Mouse (Mus musculus) brain, embryonic 14.5 days (tissue): ENCODE data around the gene Susd6. TPM values are rescaled to one million over a fixed set of nuclear protein-coding genes. Genes with fewer than 3 reads are reported as not detected.

ENCODE experiments used
- DNase-seq: peaks from one replicate; pipeline ENCODE4 v3.0.0-alpha.2; 2011; ENCODE audit warnings: low read depth
- CTCF ChIP-seq: fragments of 200-500 bp; IDR thresholded peaks from 2 replicates; pipeline ENCODE4 v1.5.1; 2012; ENCODE audit warnings: inconsistent platforms, mild to moderate bottlenecking, moderate library complexity, borderline replicate concordance; ENCODE audit not compliant: insufficient read depth, insufficient read length; ENCODE audit errors: extremely low read depth
- POLR2A ChIP-seq: fragments of 200-500 bp; IDR thresholded peaks from 2 replicates; pipeline ENCODE4 v1.6.1; 2012; ENCODE audit warnings: mild to moderate bottlenecking, inconsistent platforms, borderline replicate concordance; ENCODE audit not compliant: poor library complexity, insufficient read depth, insufficient read length, severe bottlenecking; ENCODE audit errors: extremely low read depth
- polyA plus RNA-seq: library from polyadenylated mRNA; depleted of rRNA; stranded (reverse); fragments of >200 nt; gene quantifications from 2 replicates; pipeline ENCODE4 v1.2.3, GENCODE M21; 2012

Susd6 gene
- polyA plus RNA-seq, 1 experiment = 21.7 TPM

DNA sequence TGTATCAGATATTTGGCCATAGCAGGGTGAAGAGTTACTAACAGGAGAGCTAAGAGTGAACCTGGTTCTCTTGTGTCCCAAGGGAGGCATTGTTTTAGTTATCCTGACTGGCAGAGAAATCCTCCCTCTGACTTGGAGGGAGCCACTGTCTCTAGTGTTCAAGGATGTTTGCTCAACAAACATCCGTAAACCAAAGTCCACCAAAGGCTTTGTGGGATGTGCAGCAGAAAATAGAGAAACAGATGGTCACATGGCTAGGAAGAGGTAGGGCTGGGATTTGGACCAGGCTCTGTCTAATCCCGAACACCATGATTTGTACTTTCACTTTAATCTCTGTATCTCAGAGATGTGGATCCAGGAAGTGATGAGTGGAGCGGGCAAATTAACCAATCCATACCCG lies 26.2 kb upstream of the Susd6 start:
- TF ChIP-seq CTCF (no peak), POLR2A (no peak)
- DNase-seq = no peak

DNA sequence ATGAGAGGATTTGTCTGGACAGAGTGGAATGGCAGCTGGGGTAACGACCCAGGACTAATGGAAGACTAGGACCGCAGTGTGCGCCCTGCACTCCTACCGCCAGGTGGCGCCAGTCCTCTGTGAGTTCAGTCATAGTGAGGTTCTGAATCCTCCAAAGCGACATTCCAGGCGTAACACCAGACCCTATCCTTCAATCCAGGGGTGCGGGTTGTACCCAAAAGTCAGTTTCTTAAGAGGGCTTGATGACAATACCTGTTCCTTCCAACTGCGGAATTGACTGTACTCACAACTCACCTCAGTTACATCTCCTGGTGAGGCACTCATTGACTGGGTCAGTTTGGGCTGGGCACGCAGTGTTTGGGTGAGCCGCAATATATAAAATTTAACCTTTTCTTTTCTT lies 20.6 kb upstream of the Susd6 start:
- peak; percentile 91 for DNase-seq
- TF ChIP-seq POLR2A = no peak
- TF ChIP-seq CTCF = peak; percentile 98

- TF ChIP-seq POLR2A (no peak), CTCF (no peak)
- DNase-seq = no peak
These were observed 15.5 kb upstream of the Susd6 start for GRCm38 (mm10) chr12:80774786-80775185.

DNA sequence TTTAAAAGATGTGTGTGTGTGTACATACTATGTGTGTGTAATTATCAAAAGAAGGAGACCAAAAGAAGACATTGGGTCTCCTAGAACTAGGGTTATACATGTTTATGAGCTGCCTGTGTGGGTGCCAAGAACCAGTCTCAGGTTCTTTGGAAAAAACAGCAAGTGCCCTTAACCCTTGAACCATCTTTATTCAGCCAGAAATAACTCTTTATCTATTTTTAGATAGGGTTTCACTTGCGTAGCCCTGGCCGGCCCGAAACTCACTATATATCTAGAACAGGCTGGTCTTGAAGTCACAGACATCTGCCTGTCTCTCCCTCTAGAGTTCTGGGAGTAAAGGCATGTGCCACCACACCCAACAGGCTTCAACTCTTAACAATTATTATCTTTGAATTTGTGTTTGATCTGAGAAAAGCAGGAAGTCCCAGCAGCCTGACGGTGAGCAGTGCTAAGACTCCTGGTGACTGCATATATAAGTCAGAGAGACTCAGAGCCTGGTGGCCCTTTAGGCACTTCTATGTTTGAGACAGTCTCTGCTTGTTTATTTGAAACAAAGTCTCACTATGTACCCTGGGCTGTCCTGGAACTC lies 14.2 kb upstream of the Susd6 start:
- TF ChIP-seq POLR2A = no peak
- TF ChIP-seq CTCF = no peak

GRCm38 (mm10) chr12:80778188-80778936 lies 11.9 kb upstream of the Susd6 start:
- TF ChIP-seq POLR2A (no peak), CTCF (no peak)
- DNase-seq = peak; percentile 32

More for the DNA sequence above, 14.2 kb upstream of the Susd6 start:
- no peak for DNase-seq

GRCm38 (mm10) chr12:80779760-80780159 lies 10.6 kb upstream of the Susd6 start:
- no peak for TF ChIP-seq CTCF
- no peak for TF ChIP-seq POLR2A
- DNase-seq = no peak

DNA sequence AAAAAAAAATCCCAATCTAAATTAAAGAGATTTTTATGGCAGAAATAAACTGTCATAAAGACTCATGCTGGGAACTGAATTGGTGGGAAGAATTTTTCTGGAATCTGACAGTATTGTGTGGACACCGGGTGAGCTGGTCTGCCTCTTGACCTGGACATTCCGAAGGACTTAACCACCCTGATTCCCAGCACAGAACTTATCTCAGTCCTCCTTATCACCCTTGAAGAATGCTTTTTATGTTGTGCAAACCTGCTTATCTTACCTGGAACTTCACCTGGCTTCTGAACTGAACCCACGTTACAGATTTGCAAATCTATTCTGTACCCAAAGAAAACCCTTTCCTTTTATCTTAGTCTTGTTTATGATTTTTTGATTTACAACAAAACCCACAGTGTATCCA lies 8.1 kb upstream of the Susd6 start:
- no peak for TF ChIP-seq CTCF
- no peak for TF ChIP-seq POLR2A

DNA sequence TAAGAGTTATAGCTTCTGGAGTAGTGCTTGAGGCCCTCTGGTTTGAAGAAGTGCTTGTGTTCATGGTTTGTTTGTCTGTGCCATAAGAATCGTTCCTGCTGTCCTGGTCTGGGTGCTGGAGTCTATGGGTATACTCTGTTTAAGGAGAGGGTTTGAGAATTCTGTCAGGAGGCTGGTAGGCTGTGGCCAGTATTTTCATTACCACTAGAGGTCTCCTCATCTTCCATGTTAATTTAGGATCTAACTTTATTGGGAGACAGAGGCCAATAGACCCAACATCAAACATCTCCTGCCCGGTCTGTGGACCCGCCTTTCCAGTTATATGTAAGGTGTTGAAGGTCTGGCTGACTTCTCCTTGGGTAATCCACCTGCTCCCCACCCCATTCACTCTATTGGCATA lies 7.4 kb upstream of the Susd6 start:
- TF ChIP-seq POLR2A = no peak
- peak; percentile 16; the same call in 1 of the 2 replicates for TF ChIP-seq CTCF
- no peak for DNase-seq

More for the DNA sequence above, 8.1 kb upstream of the Susd6 start:
- no peak for DNase-seq

DNA sequence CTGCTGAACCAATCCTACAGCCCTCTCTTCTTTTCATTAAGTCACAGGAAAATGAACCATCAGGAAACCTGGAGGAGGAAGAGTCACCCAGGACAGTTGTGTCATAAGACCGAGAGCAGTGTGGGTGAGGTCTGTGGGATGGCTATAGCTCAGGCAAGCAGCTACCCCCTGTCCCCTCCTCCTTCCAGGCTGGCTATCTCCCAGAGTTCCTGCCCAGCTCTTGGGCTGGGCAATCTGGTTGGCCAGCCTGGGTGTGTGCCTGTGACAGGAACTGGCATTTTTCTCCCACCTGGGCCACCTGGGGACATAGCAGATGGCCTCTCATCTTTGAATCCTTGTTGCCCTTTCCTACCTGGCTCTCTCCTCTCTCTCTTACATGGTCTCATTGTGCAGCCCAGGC lies 6.4 kb upstream of the Susd6 start:
- DNase-seq = no peak
- TF ChIP-seq CTCF (no peak), POLR2A (no peak)

GRCm38 (mm10) chr12:80785005-80785404 lies 5.3 kb upstream of the Susd6 start:
- TF ChIP-seq CTCF (no peak), POLR2A (no peak)
- no peak for DNase-seq

DNA sequence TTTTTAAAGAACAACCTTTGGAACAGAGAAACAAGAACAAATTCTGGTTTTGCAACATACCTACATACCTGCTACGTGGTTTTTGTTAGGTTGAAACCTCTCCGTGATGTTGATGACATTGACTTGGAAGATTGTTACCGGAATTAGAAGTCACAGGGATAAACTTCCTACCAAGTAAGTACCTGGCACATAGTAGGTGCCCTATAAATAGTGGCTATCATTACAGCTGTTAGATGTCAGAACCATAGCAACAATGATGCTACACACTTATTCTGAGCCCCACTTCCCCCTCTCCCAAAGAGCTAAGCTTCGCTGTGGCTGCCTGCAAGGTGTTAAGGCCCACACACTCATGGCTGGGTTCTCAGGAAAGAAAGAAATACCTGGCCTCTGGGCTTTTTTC lies 4.7 kb upstream of the Susd6 start:
- DNase-seq = no peak
- TF ChIP-seq CTCF = no peak
- no peak for TF ChIP-seq POLR2A

- DNase-seq = no peak
- no peak for TF ChIP-seq POLR2A
- no peak for TF ChIP-seq CTCF
These were observed 3.7 kb upstream of the Susd6 start for GRCm38 (mm10) chr12:80786591-80786990.
